In the genomic region with DNA sequence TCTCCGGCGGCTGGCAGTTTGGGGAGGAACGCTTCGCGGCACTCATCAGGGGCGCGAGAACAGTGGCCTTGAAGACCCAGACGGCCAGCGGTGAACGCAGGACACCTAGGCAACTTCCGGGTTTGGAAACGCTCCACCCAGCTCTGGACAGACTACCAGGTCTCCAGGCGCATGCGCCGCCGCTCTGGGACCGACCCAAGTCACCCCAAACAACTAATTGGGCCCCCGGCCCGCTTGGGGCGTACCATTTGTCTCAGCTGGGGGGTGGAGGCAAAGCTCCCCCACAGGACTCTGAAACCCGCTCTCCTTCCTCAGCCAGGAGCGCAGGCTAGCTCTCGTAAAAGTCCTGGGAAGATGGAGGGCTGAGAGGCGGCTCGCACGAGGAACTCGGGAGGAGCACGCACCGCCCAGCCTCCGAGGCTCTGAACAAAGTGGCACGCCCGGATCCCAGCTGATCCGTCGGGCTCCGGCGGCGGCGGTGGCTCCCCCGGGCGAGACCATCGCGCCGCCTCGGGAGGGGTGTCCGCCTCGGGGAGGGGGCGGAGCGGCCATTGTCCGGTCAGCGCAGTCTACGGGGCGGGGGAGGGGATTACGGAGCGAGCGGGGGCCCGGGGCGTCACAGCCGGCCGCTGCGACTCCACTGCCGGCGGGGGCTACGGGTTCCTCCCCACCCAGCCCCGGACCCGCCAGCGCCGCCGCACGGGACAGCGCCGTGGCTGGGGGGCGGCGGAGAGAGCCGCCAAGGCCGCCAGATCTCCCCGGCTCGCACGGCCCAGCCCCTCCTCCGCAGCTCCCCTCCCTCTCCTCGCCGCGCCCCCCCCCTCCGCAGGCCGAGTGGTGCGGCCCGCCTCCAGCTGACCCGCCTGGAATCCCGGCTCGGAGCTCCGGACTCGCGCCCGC, we compare ENCODE assay signal across 8 mouse cellular contexts. TPM values are rescaled to one million over a fixed set of nuclear protein-coding genes. Genes with fewer than 3 reads are reported as not detected.
DNase-seq lines count a peak whose midpoint lies in the region; ATAC-seq and TF ChIP-seq lines count a peak whose summit lies in the region.

Zfand3 (plus strand) TSS at position 531 of the 900 bp plus-strand sequence.

- under 1% methylated on average over 66 of the region's 93 CpGs for WGBS in hindbrain, postnatal 0 days

- no peaks in the 10 kb centered on the region for H3K36me3 ChIP-seq in hindbrain, postnatal 0 days (ENCODE audit: insufficient read depth, low read length)

- peaks cover 29% of the 10 kb centered on the region for H3K4me1 ChIP-seq in hindbrain, postnatal 0 days (ENCODE audit: insufficient read depth, low read length)

- H3K4me2 ChIP-seq in hindbrain, postnatal 0 days (ENCODE audit: low read depth, low read length), result peak within 1 kb of the TSS; percentile 67

- no peaks in the 10 kb centered on the region for H3K27me3 ChIP-seq in hindbrain, postnatal 0 days (ENCODE audit: insufficient read depth, low read length)

- DNase-seq in ZHBTc4 (ENCODE audit: low read depth, low spot score), result peak; percentile 98
- DNase-seq in gastrocnemius, adult 2 months, result peak; percentile 98
- DNase-seq in hindbrain, postnatal 0 days (ENCODE audit: low spot score), result peak; percentile 96
- DNase-seq in left cerebral cortex, adult 2 months (ENCODE audit: extremely low spot score in 1 of 2, low spot score in 2 of 2), result peak; percentile 92 to 95
- DNase-seq in right cerebral cortex, adult 2 months (ENCODE audit: low spot score in 2 of 2), result peak; percentile 86 to 91
- peak; percentile 95 for DNase-seq in urinary bladder, postnatal 14 days (ENCODE audit: low spot score)

- no peaks in the 10 kb centered on the region for H3K9me3 ChIP-seq in hindbrain, postnatal 0 days (ENCODE audit: low read length)

- H3K9ac ChIP-seq in hindbrain, postnatal 0 days (replicated peaks; ENCODE audit: low read length), result peak within 1 kb of the TSS; percentile 92

- ATAC-seq in common myeloid progenitor, adult 5-6 weeks (replicated peaks; ENCODE audit: low read depth, poor library complexity, severe bottlenecking), result peak; percentile 83
- peak; percentile 96 for ATAC-seq in hindbrain, postnatal 0 days
- ATAC-seq in megakaryocyte, adult 5-6 weeks (ENCODE audit: poor library complexity, severe bottlenecking), result peak; percentile 83

- peak within 1 kb of the TSS; percentile 94 for H3K4me3 ChIP-seq in gastrocnemius, adult 2 months
- peak within 1 kb of the TSS; percentile 93 for H3K4me3 ChIP-seq in hindbrain, postnatal 0 days (ENCODE audit: low read length)
- H3K4me3 ChIP-seq in left cerebral cortex, adult 2 months, result peak within 1 kb of the TSS; percentile 65

- H3K27ac ChIP-seq in gastrocnemius, adult 2 months, result peak within 1 kb of the TSS; percentile 99
- H3K27ac ChIP-seq in hindbrain, postnatal 0 days, result peak within 1 kb of the TSS; percentile 97
- H3K27ac ChIP-seq in left cerebral cortex, adult 2 months, result peak within 1 kb of the TSS; percentile 98

- intact Hi-C loops in gastrocnemius, adult 2 months (cut with DNase I), result loop anchor here (10.0 kb wide), 1 partner anchor 190 kb away; no protein-coding TSS in a partner anchor
- intact Hi-C loops in left cerebral cortex, adult 2 months (cut with DNase I), result loop anchor here (5.0 to 10.0 kb wide), 4 partner anchors 103 to 570 kb away; partner anchors contain the start of gene Btbd9

- TF ChIP-seq CTCF in gastrocnemius, adult 2 months (IDR thresholded peaks at IDR 0.05), result no peak
- TF ChIP-seq CTCF in hindbrain, postnatal 0 days (IDR thresholded peaks at IDR 0.05; ENCODE audit: low read depth), result no peak
- no peak for TF ChIP-seq CTCF in left cerebral cortex, adult 2 months (IDR thresholded peaks at IDR 0.05)

RNA-seq across cellular contexts. Expression of gene Zfand3, which starts in this region (rescaled TPM):
- 10.0 and 27.3 TPM in 2 replicates for total RNA-seq in common myeloid progenitor, adult 5-6 weeks (2017)
- total RNA-seq in gastrocnemius, adult 2 months (2021), result 100 to 1,000 TPM; 193 to 204 TPM
- total RNA-seq in hindbrain, postnatal 0 days (2014; rRNA removed), result 84.5 and 105 TPM in 2 replicates
- polyA plus RNA-seq in hindbrain, postnatal 0 days (2015; fragmentation: Nextera tagmentation; extraction: Ambion mirVana), result 49.2 and 50.6 TPM in 2 replicates
- 100 to 1,000 TPM in 1 of 2 experiments, 10 to 100 TPM in 1; 99.7 to 103 TPM for total RNA-seq in left cerebral cortex, adult 2 months (2021)
- 34.5 and 36.9 TPM in 2 replicates for total RNA-seq in megakaryocyte, adult 5-6 weeks (2015)
- total RNA-seq in megakaryocyte, adult 5-6 weeks (2017), result 28.4 and 29.2 TPM in 2 replicates

Comparison
In these comparisons a context has a peak if more than half of its experiments do, and no peak if none do; other contexts are left out.
1. Peak in every context shown above with its lines: DNase-seq, ATAC-seq, H3K4me3 ChIP-seq and H3K27ac ChIP-seq.